In the genomic region with DNA sequence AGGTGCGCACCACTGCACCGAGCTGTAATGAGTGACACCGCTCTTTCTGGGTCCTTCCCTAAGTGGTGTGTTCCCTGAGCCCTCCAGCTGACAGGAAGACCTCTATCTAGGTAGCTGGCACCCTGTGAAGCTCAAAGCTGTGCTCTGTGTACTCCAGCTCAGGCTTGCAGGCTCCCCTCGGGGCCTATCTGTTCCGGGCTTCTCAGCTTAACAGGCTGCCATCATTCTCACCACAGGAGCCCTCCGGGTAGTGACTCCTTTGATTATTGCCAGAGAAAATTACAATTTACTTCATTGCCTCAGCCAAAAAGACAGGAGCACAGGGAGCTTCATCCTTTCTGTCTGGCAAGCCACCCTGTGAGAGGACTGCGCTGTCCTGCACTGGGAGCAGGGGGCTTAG, we compare ENCODE assay signal across 22 mouse cellular contexts. TPM values are rescaled to one million over a fixed set of nuclear protein-coding genes. Genes with fewer than 3 reads are reported as not detected.
A peak's percentile ranks its signal among the peaks of the same experiment; 100 is the strongest.
DNase-seq lines count a peak whose midpoint lies in the region; ATAC-seq and TF ChIP-seq lines count a peak whose summit lies in the region.
"Had no signal": no experiment of that assay in that cellular context is flagged by ENCODE, and none has a peak within 500 bp of the region (broad histone marks: within the 10 kb centered on the region; RNA-seq: fewer than 3 reads in every experiment).

No protein-coding gene starts in this region.

- no peaks in the 10 kb centered on the region for H3K27me3 ChIP-seq in forebrain, embryonic 10.5 days (ENCODE audit: poor library complexity, severe bottlenecking)
- H3K27me3 ChIP-seq in forebrain, postnatal 0 days (ENCODE audit: insufficient read depth, low read length): no peaks in the 10 kb centered on the region
- no peaks in the 10 kb centered on the region for H3K27me3 ChIP-seq in midbrain, embryonic 13.5 days

- H3K36me3 ChIP-seq in forebrain, embryonic 10.5 days (replicated peaks): peaks cover 10% of the 10 kb centered on the region
- no peaks in the 10 kb centered on the region for H3K36me3 ChIP-seq in forebrain, postnatal 0 days (ENCODE audit: insufficient read depth)
- H3K36me3 ChIP-seq in midbrain, embryonic 13.5 days: peaks cover 7% of the 10 kb centered on the region

- peaks cover 73% of the 10 kb centered on the region for H3K4me1 ChIP-seq in forebrain, embryonic 10.5 days
- H3K4me1 ChIP-seq in forebrain, postnatal 0 days (ENCODE audit: insufficient read depth): peaks cover 17% of the 10 kb centered on the region
- peaks cover 66% of the 10 kb centered on the region for H3K4me1 ChIP-seq in midbrain, embryonic 13.5 days (replicated peaks)

- no peaks in the 10 kb centered on the region for H3K9me3 ChIP-seq in forebrain, embryonic 10.5 days
- H3K9me3 ChIP-seq in forebrain, postnatal 0 days (ENCODE audit: low read length): no peaks in the 10 kb centered on the region
- no peaks in the 10 kb centered on the region for H3K9me3 ChIP-seq in midbrain, embryonic 13.5 days
- H3K9me3 ChIP-seq: G1E had no signal

- no peak overlapping the region for H3K9ac ChIP-seq in forebrain, postnatal 0 days
- H3K9ac ChIP-seq in midbrain, embryonic 13.5 days (replicated peaks): no peak overlapping the region

- H3K4me2 ChIP-seq in forebrain, postnatal 0 days (ENCODE audit: low read depth): no peak overlapping the region
- H3K4me2 ChIP-seq in midbrain, embryonic 13.5 days (replicated peaks): no peak overlapping the region

- intact Hi-C loops in left cerebral cortex, postnatal 25 days (cut with DNase I): no loop called here

- no peak for DNase-seq in forebrain, embryonic 10.5 days (ENCODE audit: extremely low spot score, low spot score)
- DNase-seq in forebrain, postnatal 0 days: no peak
- DNase-seq in retina, postnatal 1 day: peak; percentile 26
- no peak for DNase-seq in retina, embryonic 14.5 days (ENCODE audit: low spot score)
- DNase-seq in urinary bladder, adult 18-20 months (ENCODE audit: low spot score in 2 of 2): no peak
- no peak for DNase-seq in left cerebral cortex, postnatal 25 days (ENCODE audit: low spot score in 2 of 2)
- DNase-seq in embryo, embryonic 10 days (ENCODE audit: low spot score): no peak
- DNase-seq: adrenal gland, adult 2 months; cerebellum, adult 11 months; cerebellum, postnatal 36 days; heart, adult 18-20 months; kidney, adult 8-10 months; kidney, postnatal 25 days; layer of hippocampus, adult 9-11 months; lung, postnatal 10 days; right cerebral cortex, postnatal 4 days; thymus, postnatal 25 days had no signal

- no peak for TF ChIP-seq CTCF in forebrain, postnatal 0 days (IDR thresholded peaks at IDR 0.05; ENCODE audit: low read depth)

- no peak overlapping the region for H3K4me3 ChIP-seq in forebrain, embryonic 10.5 days
- H3K4me3 ChIP-seq in forebrain, postnatal 0 days (ENCODE audit: low read depth, low read length): no peak overlapping the region
- no peak overlapping the region for H3K4me3 ChIP-seq in midbrain, embryonic 13.5 days (replicated peaks)
- H3K4me3 ChIP-seq: erythroblast, embryonic 14.5 days; myocyte had no signal

- ATAC-seq in forebrain, postnatal 0 days: no peak
- no peak for ATAC-seq in midbrain, embryonic 13.5 days
- ATAC-seq: CD4-positive, CD25-positive, alpha-beta regulatory T cell, adult 4 months had no signal

- 68% methylated on average over 7 of the region's 7 CpGs for WGBS in forebrain, embryonic 10.5 days
- WGBS in forebrain, postnatal 0 days: 68% methylated on average over 7 of the region's 7 CpGs
- 55% methylated on average over 7 of the region's 7 CpGs for WGBS in midbrain, embryonic 13.5 days

- H3K27ac ChIP-seq in forebrain, embryonic 10.5 days: peak overlapping the region; percentile 94
- no peak overlapping the region for H3K27ac ChIP-seq in forebrain, postnatal 0 days (ENCODE audit: low read depth, low read length)
- H3K27ac ChIP-seq in midbrain, embryonic 13.5 days: peak overlapping the region; percentile 91

RNA-seq across cellular contexts. Expression of gene Lrrc20, which starts 57.7 kb away (rescaled TPM):
- polyA plus RNA-seq in forebrain, embryonic 10.5 days (2016; fragmentation: Nextera tagmentation; extraction: Ambion mirVana): 9.7 and 9.9 TPM in 2 replicates
- 16.8 and 19.5 TPM in 2 replicates for total RNA-seq in forebrain, postnatal 0 days (2014; rRNA removed)
- polyA plus RNA-seq in forebrain, postnatal 0 days (2015; fragmentation: Nextera tagmentation; extraction: Ambion mirVana): 15.9 and 16.0 TPM in 2 replicates
- 15.6 and 15.9 TPM in 2 replicates for polyA plus RNA-seq in midbrain, embryonic 13.5 days (2015; fragmentation: Nextera tagmentation; extraction: Ambion mirVana)
- 10 to 100 TPM; 17.5 to 18.0 TPM for total RNA-seq in left cerebral cortex, postnatal 25 days (2021)
